Mouse (Mus musculus) heart, embryonic 14.5 days (tissue): ENCODE measurements around the gene A3galt2. TPM values are rescaled to one million over a fixed set of nuclear protein-coding genes. Genes with fewer than 3 reads are reported as not detected.

Experiments used
- ATAC-seq: fragments of 200-750 bp; cut with Nextera tagmentation; 2 replicates; pipeline ENCODE4 v1.8.0; 2017; ENCODE audit warnings: low read depth, moderate TSS enrichment; ENCODE audit not compliant: insufficient number of reproducible peaks, insufficient read depth, low FRiP score
- H3K27ac ChIP-seq, 2 experiments: fragments of 200-500 bp in 1 of 2; fragments of 300-500 bp in 1 of 2; sonication (generic) in 1 of 2; replicated peaks in 1 of 2; 2 replicates each; pipeline ENCODE4 v1.5.1; 2012 to 2014; ENCODE audit warnings: low read depth in 2 of 2, low read length in 2 of 2, control low read depth in 1 of 2, mild to moderate bottlenecking in 1 of 2, mixed read lengths in 1 of 2; ENCODE audit not compliant: control insufficient read depth in 1 of 2, insufficient read depth in 1 of 2
- H3K27me3 ChIP-seq: fragments of 300-500 bp; sonication (generic); 2 replicates; pipeline ENCODE4 v1.6.1; 2014; ENCODE audit warnings: mild to moderate bottlenecking, low read length, control low read depth; ENCODE audit not compliant: control insufficient read depth, insufficient read depth
- H3K36me3 ChIP-seq: fragments of 300-500 bp; sonication (generic); 2 replicates; pipeline ENCODE4 v1.6.1; 2014; ENCODE audit warnings: mild to moderate bottlenecking, control low read depth, low read length, mixed read lengths; ENCODE audit not compliant: control insufficient read depth, insufficient read depth
- H3K4me1 ChIP-seq, 2 experiments: fragments of 200-500 bp in 1 of 2; fragments of 300-500 bp in 1 of 2; sonication (generic) in 1 of 2; 2 replicates each; pipeline ENCODE4 v1.6.1; 2012 to 2014; ENCODE audit warnings: low read length in 2 of 2, control low read depth in 1 of 2, mixed read lengths in 1 of 2; ENCODE audit not compliant: control insufficient read depth in 2 of 2, insufficient read depth in 2 of 2
- H3K4me2 ChIP-seq: fragments of 300-500 bp; sonication (generic); 2 replicates; pipeline ENCODE4 v1.6.1; 2014; ENCODE audit warnings: mild to moderate bottlenecking, low read length
- H3K4me3 ChIP-seq, 2 experiments: fragments of 200-500 bp in 1 of 2; fragments of 300-500 bp in 1 of 2; sonication (generic) in 1 of 2; 2 replicates each; pipeline ENCODE4 v1.5.1; 2012 to 2014; ENCODE audit warnings: low read length in 2 of 2, mild to moderate bottlenecking in 2 of 2, control low read depth in 1 of 2, low read depth in 1 of 2, moderate library complexity in 1 of 2; ENCODE audit not compliant: control insufficient read depth in 1 of 2, insufficient read depth in 1 of 2
- H3K9ac ChIP-seq: fragments of 300-500 bp; sonication (generic); 2 replicates; pipeline ENCODE4 v1.6.1; 2014; ENCODE audit warnings: mild to moderate bottlenecking, low read length
- H3K9me3 ChIP-seq: fragments of 300-500 bp; sonication (generic); 2 replicates; pipeline ENCODE4 v1.6.1; 2016; ENCODE audit warnings: low read length, control low read depth; ENCODE audit not compliant: control insufficient read depth
- WGBS: fragments of 180-500 bp; shearing (Covaris S2); extraction: QIAGEN DNeasy Blood & Tissue Kit; methylation state at CpG from one replicate; pipeline ENCODE4 v1.1.7; 2014; 5-methylcytosine and 5-hydroxymethylcytosine counted together
- polyA plus RNA-seq: library from polyadenylated mRNA; unstranded; fragments of >200 nt; fragmentation: Nextera tagmentation; extraction: Ambion mirVana; gene quantifications from 2 replicates; pipeline ENCODE4 v1.2.1, GENCODE M21; 2014

The A3galt2 gene
- polyA plus RNA-seq, 1 experiment from 2014 or later = 0.12 TPM

DNA sequence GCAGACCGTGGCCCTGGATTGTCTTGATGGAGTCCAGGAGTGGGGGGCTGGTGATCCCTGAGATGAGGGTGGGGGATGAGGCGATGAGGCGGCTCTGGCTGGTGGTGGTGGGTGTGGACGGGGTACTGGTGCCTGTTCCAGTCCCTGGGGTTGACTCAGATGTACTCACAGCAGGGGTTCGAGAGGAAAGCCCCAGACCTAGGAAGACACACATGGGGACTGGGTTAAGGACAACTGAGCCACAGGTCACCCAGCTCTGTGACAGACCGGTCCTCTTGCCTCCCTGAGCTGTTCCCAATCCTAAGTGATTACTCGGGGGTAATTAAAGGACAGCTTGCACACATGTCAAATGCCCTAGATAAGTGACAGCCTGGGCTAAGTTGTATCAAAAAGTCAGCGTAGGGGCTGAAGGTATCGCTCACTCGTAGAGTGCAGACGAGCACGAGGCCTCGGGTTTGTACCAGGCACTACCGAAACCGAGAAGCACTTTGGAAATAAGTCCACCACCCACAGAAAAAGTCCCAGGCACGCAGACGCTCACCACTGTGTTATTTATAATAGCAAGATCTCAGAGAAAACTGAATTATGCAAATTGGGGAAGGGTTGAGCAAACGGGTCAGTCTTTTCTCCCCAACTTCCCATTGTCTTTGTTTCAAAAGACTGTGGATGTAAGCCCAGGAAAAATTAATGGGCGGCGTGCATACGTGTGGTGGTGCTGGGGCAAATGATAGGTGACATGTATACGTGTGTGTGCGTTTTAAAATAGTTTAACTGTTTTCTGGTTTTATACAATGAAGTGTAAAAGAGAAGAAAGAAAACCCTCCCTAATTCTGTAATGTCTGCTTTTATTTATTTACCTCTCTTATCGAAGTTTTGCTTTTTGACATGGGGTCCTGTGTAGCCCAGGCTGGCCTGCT, 32.1 kb downstream of the A3galt2 start:
- no peak for ATAC-seq
- H3K4me2 ChIP-seq = no peak overlapping the region
- H3K4me1 ChIP-seq = 0 out of 4 replicates have a peak, but pooled peaks cover 0 to 2% of the 10 kb centered on the region in 2 experiments
- no peaks in the 10 kb centered on the region for H3K27me3 ChIP-seq
- no peak overlapping the region for H3K4me3 ChIP-seq
- no peak overlapping the region for H3K9ac ChIP-seq
- peaks cover 72% of the 10 kb centered on the region for H3K36me3 ChIP-seq
- no peaks in the 10 kb centered on the region for H3K9me3 ChIP-seq
- 86% methylated on average over 24 of the region's 24 CpGs for WGBS
- no peak overlapping the region for H3K27ac ChIP-seq

DNA sequence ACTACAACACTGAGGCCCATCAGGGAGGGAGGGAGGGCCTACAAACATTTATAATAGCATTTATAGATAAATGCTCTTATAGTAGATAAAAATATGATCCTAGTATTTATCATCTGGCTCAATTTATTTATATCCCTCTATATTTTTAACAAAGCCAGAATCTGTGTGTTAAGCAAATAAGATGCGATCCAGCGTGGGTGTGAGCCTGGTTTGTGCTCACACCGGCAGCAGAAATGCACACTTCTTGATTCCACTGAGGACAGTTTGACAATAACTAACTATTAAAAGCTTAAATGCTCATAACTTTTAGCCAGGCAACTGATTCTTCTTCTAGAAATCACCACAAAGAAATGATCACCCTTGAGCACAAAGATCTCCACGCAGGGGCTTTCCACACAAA, 32.9 kb downstream of the A3galt2 start:
- ATAC-seq = no peak
- Histone ChIP-seq H3K4me1 (peaks cover 0 to 1% of the 10 kb centered on the region in 2 experiments; a peak in 1 of 4 replicates), H3K36me3 (peaks cover 70% of the 10 kb centered on the region), H3K4me2 (no peak overlapping the region), H3K27ac (no peak overlapping the region), H3K9me3 (no peaks in the 10 kb centered on the region), H3K4me3 (no peak overlapping the region), H3K9ac (no peak overlapping the region), H3K27me3 (no peaks in the 10 kb centered on the region)
- WGBS = 98% methylated on average over 4 of the region's 4 CpGs

DNA sequence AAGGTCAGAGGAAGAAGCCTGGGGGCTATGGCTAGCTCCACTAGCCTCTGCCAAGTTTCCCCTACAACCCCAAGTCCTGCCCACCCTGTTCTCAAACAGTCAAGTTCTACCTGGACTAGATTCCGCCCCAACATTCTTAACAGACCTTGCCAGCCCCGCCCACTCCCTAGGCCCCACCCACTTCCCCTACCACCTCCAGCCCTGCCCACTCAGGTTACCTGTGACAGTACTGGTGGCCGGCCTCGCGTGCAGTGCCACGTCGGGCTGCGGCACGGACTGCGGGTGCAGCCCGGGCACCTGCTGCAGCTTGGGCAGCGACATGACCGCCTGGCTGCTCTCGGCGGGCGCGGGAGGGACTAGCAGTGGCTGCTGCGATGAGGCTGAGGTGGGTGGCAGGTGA, 34.5 kb downstream of the A3galt2 start:
- Histone ChIP-seq H3K36me3 (peaks cover 57% of the 10 kb centered on the region), H3K9ac (no peak overlapping the region), H3K4me3 (no peak overlapping the region), H3K9me3 (no peaks in the 10 kb centered on the region), H3K27me3 (no peaks in the 10 kb centered on the region), H3K4me2 (no peak overlapping the region), H3K4me1 (peaks cover 13% of the 10 kb centered on the region in 2 experiments), H3K27ac (no peak overlapping the region)
- ATAC-seq = no peak
- WGBS = 64% methylated on average over 18 of the region's 18 CpGs

DNA sequence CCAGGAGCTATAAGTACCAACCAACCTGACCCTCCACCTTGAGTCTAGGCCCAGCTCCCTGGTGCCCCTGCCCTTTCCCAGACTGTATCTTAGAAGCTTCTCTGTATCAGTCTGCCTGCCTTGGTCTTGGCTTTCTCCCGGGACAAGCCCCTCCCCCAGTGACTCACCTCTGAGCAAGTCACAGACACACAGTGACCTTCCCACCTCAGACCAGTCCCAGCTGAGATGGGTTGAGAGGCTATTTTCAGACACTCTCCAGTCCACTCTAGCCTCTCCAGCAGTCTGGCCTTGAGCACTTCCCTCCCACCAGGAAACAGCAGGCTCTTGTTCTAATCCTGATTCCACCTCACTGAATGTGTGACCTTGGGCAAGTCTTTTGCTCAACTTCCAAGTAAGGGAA, 38.5 kb downstream of the A3galt2 start:
- Histone ChIP-seq H3K27ac (peak overlapping the region; percentile 65 to 69), H3K36me3 (peaks cover 21% of the 10 kb centered on the region), H3K9ac (no peak overlapping the region), H3K4me1 (peaks cover 30 to 35% of the 10 kb centered on the region in 2 experiments), H3K4me2 (no peak overlapping the region), H3K9me3 (no peaks in the 10 kb centered on the region), H3K27me3 (no peaks in the 10 kb centered on the region), H3K4me3 (no peak overlapping the region)
- 0 out of 2 replicates have a peak, but pooled peaks have one; percentile 40 for ATAC-seq
- 7% methylated on average over 1 of the region's 1 CpGs for WGBS

DNA sequence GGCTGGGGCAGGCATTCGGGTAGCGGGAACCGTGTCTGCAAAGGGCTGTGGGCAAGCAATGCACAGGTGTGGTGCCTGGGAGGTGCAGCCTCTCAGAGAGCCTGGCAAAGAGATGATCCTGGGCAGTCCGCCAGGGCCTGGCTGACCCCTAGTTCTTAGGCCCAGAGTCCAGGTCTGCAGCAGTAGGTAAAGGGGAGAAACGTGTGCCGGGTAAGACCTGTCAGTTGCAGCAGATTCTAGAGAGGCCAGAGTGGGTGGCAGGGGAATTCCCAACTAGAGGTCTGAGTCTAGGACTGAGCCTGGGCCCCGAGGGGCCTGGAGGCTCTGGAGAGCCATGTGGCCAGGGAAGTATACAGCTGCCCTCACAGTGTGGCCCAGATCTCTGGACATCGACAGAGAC, 39.0 kb downstream of the A3galt2 start:
- H3K4me3 ChIP-seq = no peak overlapping the region
- H3K4me2 ChIP-seq = no peak overlapping the region
- no peak for ATAC-seq
- peak overlapping the region; percentile 65 to 69; a peak in 3 of 4 replicates for H3K27ac ChIP-seq
- no peaks in the 10 kb centered on the region for H3K27me3 ChIP-seq
- no peak overlapping the region for H3K9ac ChIP-seq
- H3K9me3 ChIP-seq = no peaks in the 10 kb centered on the region
- WGBS = 85% methylated on average over 8 of the region's 8 CpGs
- peaks cover 30 to 35% of the 10 kb centered on the region in 2 experiments for H3K4me1 ChIP-seq
- H3K36me3 ChIP-seq = peaks cover 18% of the 10 kb centered on the region

DNA sequence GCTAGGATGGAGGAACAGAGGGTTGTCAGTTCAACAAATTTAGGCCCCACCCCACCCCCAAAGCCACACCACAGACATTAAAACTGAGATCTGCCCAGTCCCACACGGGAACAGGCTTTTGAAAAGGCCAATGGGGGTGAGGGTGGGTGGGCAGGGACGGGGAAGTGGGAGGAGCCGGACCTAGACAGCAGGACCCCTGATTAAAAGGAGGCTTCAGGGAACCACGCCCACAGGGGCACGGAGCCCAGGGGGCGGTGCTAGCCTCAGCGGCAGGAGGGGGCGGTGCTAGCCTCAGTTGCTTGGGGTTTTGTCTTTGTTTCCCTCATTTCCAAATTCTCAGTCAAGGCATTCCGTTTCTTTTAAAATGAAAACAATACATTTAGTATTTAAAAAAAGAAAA, 40.4 kb downstream of the A3galt2 start:
- no peak for ATAC-seq
- H3K27ac ChIP-seq = no peak overlapping the region
- peaks cover 13% of the 10 kb centered on the region for H3K36me3 ChIP-seq
- no peaks in the 10 kb centered on the region for H3K9me3 ChIP-seq
- no peaks in the 10 kb centered on the region for H3K27me3 ChIP-seq
- H3K4me3 ChIP-seq = no peak overlapping the region
- WGBS = 13% methylated on average over 9 of the region's 9 CpGs
- no peak overlapping the region for H3K9ac ChIP-seq
- H3K4me2 ChIP-seq = peak overlapping the region; percentile 31
- H3K4me1 ChIP-seq = peaks cover 30 to 35% of the 10 kb centered on the region in 2 experiments

DNA sequence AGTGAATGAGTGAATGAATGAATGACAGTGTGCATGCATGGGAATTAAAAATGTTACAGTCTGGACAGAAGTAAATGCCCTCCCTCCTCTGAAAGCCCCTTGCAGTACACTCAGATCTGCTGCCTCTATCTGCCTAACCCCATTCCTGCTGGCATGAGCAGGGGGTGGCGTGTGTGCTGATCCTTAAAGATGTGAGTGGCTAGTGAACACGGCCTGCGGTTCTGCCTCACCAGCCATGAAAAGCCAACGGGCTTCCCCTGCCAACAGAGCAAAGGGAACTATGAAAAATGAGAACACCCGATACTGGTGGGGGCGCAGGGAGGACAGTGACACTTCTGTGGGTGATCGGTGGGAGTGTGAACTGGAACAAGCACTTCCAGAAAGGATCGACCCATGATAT, 41.6 kb downstream of the A3galt2 start:
- no peak overlapping the region for H3K27ac ChIP-seq
- 86% methylated on average over 8 of the region's 8 CpGs for WGBS
- peaks cover 30 to 41% of the 10 kb centered on the region in 2 experiments for H3K4me1 ChIP-seq

More for the DNA sequence above, 41.6 kb downstream of the A3galt2 start:
- Histone ChIP-seq H3K27me3 (no peaks in the 10 kb centered on the region), H3K4me3 (no peak overlapping the region), H3K4me2 (no peak overlapping the region), H3K9ac (no peak overlapping the region), H3K9me3 (no peaks in the 10 kb centered on the region), H3K36me3 (peaks cover 13% of the 10 kb centered on the region)
- ATAC-seq = no peak
